Mouse (Mus musculus) embryonic facial prominence, embryonic 11.5 days (tissue): ENCODE results near the gene Rab43. TPM values are rescaled to one million over a fixed set of nuclear protein-coding genes. Genes with fewer than 3 reads are reported as not detected.

Source experiments
- ATAC-seq: fragments of 200-750 bp; cut with Nextera tagmentation; replicated peaks from 2 replicates; pipeline ENCODE4 v1.8.0; 2017; ENCODE audit warnings: low read depth; ENCODE audit not compliant: insufficient number of reproducible peaks, low FRiP score, low TSS enrichment
- DNase-seq: peaks from one replicate; pipeline ENCODE4 v3.0.0-alpha.2; 2015; ENCODE audit warnings: low spot score
- H3K27ac ChIP-seq: fragments of 300-500 bp; sonication (generic); replicated peaks from 2 replicates; pipeline ENCODE4 v1.5.1; 2014; ENCODE audit warnings: mild to moderate bottlenecking, low read depth, low read length, control low read depth
- H3K27me3 ChIP-seq: fragments of 300-500 bp; sonication (generic); 2 replicates; pipeline ENCODE4 v1.6.1; 2014; ENCODE audit warnings: mild to moderate bottlenecking, low read length, moderate library complexity, mixed read lengths; ENCODE audit not compliant: control insufficient read depth, insufficient read depth
- H3K36me3 ChIP-seq: fragments of 300-500 bp; sonication (generic); replicated peaks from 2 replicates; pipeline ENCODE4 v1.6.1; 2014; ENCODE audit warnings: low read depth, mild to moderate bottlenecking, low read length, moderate library complexity, mixed read lengths; ENCODE audit not compliant: control insufficient read depth, insufficient read depth
- H3K4me1 ChIP-seq: fragments of 300-500 bp; sonication (generic); 2 replicates; pipeline ENCODE4 v1.6.1; 2014; ENCODE audit warnings: low read length, mixed read lengths; ENCODE audit not compliant: control insufficient read depth, insufficient read depth
- H3K4me2 ChIP-seq: fragments of 300-500 bp; sonication (generic); 2 replicates; pipeline ENCODE4 v1.6.1; 2014; ENCODE audit warnings: low read depth, mild to moderate bottlenecking, control low read depth, low read length, moderate library complexity
- H3K4me3 ChIP-seq: fragments of 300-500 bp; sonication (generic); 2 replicates; pipeline ENCODE4 v1.5.1; 2014; ENCODE audit warnings: low read depth, low read length, control low read depth
- H3K9ac ChIP-seq: fragments of 300-500 bp; sonication (generic); replicated peaks from 2 replicates; pipeline ENCODE4 v1.6.1; 2014; ENCODE audit warnings: mild to moderate bottlenecking, control low read depth, low read length
- H3K9me3 ChIP-seq: fragments of 300-500 bp; sonication (generic); replicated peaks from 2 replicates; pipeline ENCODE4 v1.6.1; 2016; ENCODE audit warnings: mild to moderate bottlenecking, low read length, inconsistent platforms, mixed read lengths; ENCODE audit not compliant: control insufficient read depth
- WGBS: fragments of 180-500 bp; shearing (Covaris S2); extraction: QIAGEN DNeasy Blood & Tissue Kit; methylation state at CpG from one replicate; pipeline ENCODE4 v1.1.7; 2014; 5-methylcytosine and 5-hydroxymethylcytosine counted together
- polyA plus RNA-seq: library from polyadenylated mRNA; unstranded; fragments of >200 nt; fragmentation: Nextera tagmentation; extraction: Ambion mirVana; gene quantifications from 2 replicates; pipeline ENCODE4 v1.2.1, GENCODE M21; 2014

The Rab43 gene
- polyA plus RNA-seq, 1 experiment from 2014 or later = 7.3 TPM

GRCm38 (mm10) chr6:87748531-87748930 is 63.4 kb downstream of the Rab43 start:
- Histone ChIP-seq H3K9ac (no peak overlapping the region), H3K4me3 (no peak overlapping the region), H3K4me2 (no peak overlapping the region), H3K27me3 (no peaks in the 10 kb centered on the region), H3K27ac (no peak overlapping the region), H3K9me3 (no peaks in the 10 kb centered on the region), H3K4me1 (no peaks in the 10 kb centered on the region), H3K36me3 (no peaks in the 10 kb centered on the region)
- ATAC-seq = no peak
- DNase-seq = no peak
- 86% methylated on average over 6 of the region's 6 CpGs for WGBS

- H3K4me2 ChIP-seq = no peak overlapping the region
- no peaks in the 10 kb centered on the region for H3K9me3 ChIP-seq
- WGBS = 84% methylated on average over 2 of the region's 2 CpGs
- H3K27me3 ChIP-seq = no peaks in the 10 kb centered on the region
- H3K4me1 ChIP-seq = no peaks in the 10 kb centered on the region
- no peak overlapping the region for H3K9ac ChIP-seq
- no peaks in the 10 kb centered on the region for H3K36me3 ChIP-seq
- no peak for ATAC-seq
- no peak for DNase-seq
- no peak overlapping the region for H3K27ac ChIP-seq
- H3K4me3 ChIP-seq = no peak overlapping the region
Measured at GRCm38 (mm10) chr6:87748078-87748477, 63.9 kb downstream of the Rab43 start.

GRCm38 (mm10) chr6:87746849-87747248 is 65.1 kb downstream of the Rab43 start:
- Histone ChIP-seq H3K4me3 (no peak overlapping the region), H3K36me3 (no peaks in the 10 kb centered on the region), H3K4me1 (no peaks in the 10 kb centered on the region), H3K4me2 (no peak overlapping the region), H3K9me3 (no peaks in the 10 kb centered on the region), H3K27me3 (no peaks in the 10 kb centered on the region), H3K27ac (no peak overlapping the region), H3K9ac (no peak overlapping the region)
- ATAC-seq (no peak), DNase-seq (no peak)
- 76% methylated on average over 2 of the region's 2 CpGs for WGBS

- 61% methylated on average over 3 of the region's 3 CpGs for WGBS
- H3K4me3 ChIP-seq = no peak overlapping the region
- no peaks in the 10 kb centered on the region for H3K36me3 ChIP-seq
- no peak overlapping the region for H3K4me2 ChIP-seq
- no peak overlapping the region for H3K27ac ChIP-seq
- H3K4me1 ChIP-seq = no peaks in the 10 kb centered on the region
- DNase-seq (no peak), ATAC-seq (no peak)
- no peaks in the 10 kb centered on the region for H3K27me3 ChIP-seq
- no peaks in the 10 kb centered on the region for H3K9me3 ChIP-seq
- H3K9ac ChIP-seq = no peak overlapping the region
Measured at GRCm38 (mm10) chr6:87746059-87746458, 65.9 kb downstream of the Rab43 start.

- Histone ChIP-seq H3K9ac (no peak overlapping the region), H3K27me3 (no peaks in the 10 kb centered on the region), H3K4me1 (no peaks in the 10 kb centered on the region), H3K27ac (no peak overlapping the region), H3K4me3 (no peak overlapping the region), H3K36me3 (no peaks in the 10 kb centered on the region), H3K9me3 (no peaks in the 10 kb centered on the region), H3K4me2 (no peak overlapping the region)
- no peak for DNase-seq
- no peak for ATAC-seq
- whole genome bisulfite sequencing = 26% methylated on average over 1 of the region's 1 CpGs
Measured at GRCm38 (mm10) chr6:87745301-87745700, 66.7 kb downstream of the Rab43 start.

- DNase-seq (no peak), ATAC-seq (no peak)
- Histone ChIP-seq H3K9me3 (no peaks in the 10 kb centered on the region), H3K9ac (no peak overlapping the region), H3K4me1 (no peaks in the 10 kb centered on the region), H3K4me2 (no peak overlapping the region), H3K36me3 (no peaks in the 10 kb centered on the region), H3K27me3 (no peaks in the 10 kb centered on the region), H3K27ac (no peak overlapping the region), H3K4me3 (no peak overlapping the region)
- 89% methylated on average over 3 of the region's 3 CpGs for WGBS
Measured at GRCm38 (mm10) chr6:87744632-87745031, 67.3 kb downstream of the Rab43 start.

- Histone ChIP-seq H3K4me1 (no peaks in the 10 kb centered on the region), H3K27ac (no peak overlapping the region), H3K36me3 (no peaks in the 10 kb centered on the region), H3K9me3 (no peaks in the 10 kb centered on the region), H3K27me3 (no peaks in the 10 kb centered on the region), H3K9ac (no peak overlapping the region), H3K4me2 (no peak overlapping the region), H3K4me3 (no peak overlapping the region)
- WGBS = 81% methylated on average over 5 of the region's 5 CpGs
- ATAC-seq (no peak), DNase-seq (no peak)
Measured at GRCm38 (mm10) chr6:87743281-87743680, 68.7 kb downstream of the Rab43 start.

GRCm38 (mm10) chr6:87742804-87743203 is 69.2 kb downstream of the Rab43 start:
- no peak overlapping the region for H3K4me2 ChIP-seq
- WGBS = 74% methylated on average over 5 of the region's 5 CpGs
- no peak overlapping the region for H3K27ac ChIP-seq
- no peaks in the 10 kb centered on the region for H3K27me3 ChIP-seq
- ATAC-seq (no peak), DNase-seq (no peak)
- H3K36me3 ChIP-seq = no peaks in the 10 kb centered on the region
- H3K9ac ChIP-seq = no peak overlapping the region
- H3K9me3 ChIP-seq = no peaks in the 10 kb centered on the region
- no peak overlapping the region for H3K4me3 ChIP-seq
- H3K4me1 ChIP-seq = no peaks in the 10 kb centered on the region
